Comparison of ENCODE assay signal across 9 mouse cellular contexts in genomic region chr13:29628607-29629006, GRCm38 (mm10).
DNase-seq lines count a peak whose midpoint lies in the region; ATAC-seq and TF ChIP-seq lines count a peak whose summit lies in the region.
"Had no signal": no experiment of that assay in that cellular context is flagged by ENCODE, and none has a peak within 500 bp of the region (broad histone marks: within the 10 kb centered on the region; RNA-seq: fewer than 3 reads in every experiment).

No protein-coding gene starts in this region.

- H3K9me3 ChIP-seq in forebrain, embryonic 14.5 days (replicated peaks; ENCODE audit: control insufficient read depth, low read length): no peaks in the 10 kb centered on the region
- H3K9me3 ChIP-seq in forebrain, postnatal 0 days (ENCODE audit: low read length): no peaks in the 10 kb centered on the region
- no peaks in the 10 kb centered on the region for H3K9me3 ChIP-seq in embryonic facial prominence, embryonic 13.5 days
- no peaks in the 10 kb centered on the region for H3K9me3 ChIP-seq in intestine, embryonic 16.5 days (ENCODE audit: control insufficient read depth, low read length)
- H3K9me3 ChIP-seq in neural tube, embryonic 15.5 days (replicated peaks): no peaks in the 10 kb centered on the region

- no peak for TF ChIP-seq CTCF in forebrain, postnatal 0 days (IDR thresholded peaks at IDR 0.05; ENCODE audit: low read depth)

- ATAC-seq in forebrain, embryonic 14.5 days: no peak
- ATAC-seq in forebrain, postnatal 0 days: no peak
- ATAC-seq in embryonic facial prominence, embryonic 13.5 days (ENCODE audit: insufficient number of reproducible peaks, insufficient read depth, low FRiP score, low TSS enrichment, low read depth): peak; percentile 37; the same call in 1 of the 2 replicates
- ATAC-seq in intestine, embryonic 16.5 days: peak; percentile 71
- peak; percentile 80 for ATAC-seq in megakaryocyte progenitor cell, adult 5-6 weeks (replicated peaks; ENCODE audit: poor library complexity)
- no peak for ATAC-seq in neural tube, embryonic 15.5 days (ENCODE audit: low FRiP score)

- no peak overlapping the region for H3K9ac ChIP-seq in forebrain, embryonic 14.5 days (ENCODE audit: low read length)
- H3K9ac ChIP-seq in forebrain, postnatal 0 days: no peak overlapping the region
- H3K9ac ChIP-seq in embryonic facial prominence, embryonic 13.5 days: no peak overlapping the region
- no peak overlapping the region for H3K9ac ChIP-seq in intestine, embryonic 16.5 days (ENCODE audit: low read depth, low read length)
- no peak overlapping the region for H3K9ac ChIP-seq in neural tube, embryonic 15.5 days (replicated peaks)

- 11% methylated on average over 5 of the region's 5 CpGs for WGBS in forebrain, embryonic 14.5 days
- 24% methylated on average over 5 of the region's 5 CpGs for WGBS in forebrain, postnatal 0 days
- WGBS in embryonic facial prominence, embryonic 13.5 days: 37% methylated on average over 5 of the region's 5 CpGs
- WGBS in intestine, embryonic 16.5 days: 51% methylated on average over 5 of the region's 5 CpGs
- WGBS in neural tube, embryonic 15.5 days: 48% methylated on average over 5 of the region's 5 CpGs

- peaks cover 5% of the 10 kb centered on the region for H3K4me1 ChIP-seq in forebrain, embryonic 14.5 days (ENCODE audit: control insufficient read depth, insufficient read depth, low read length)
- no peaks in the 10 kb centered on the region for H3K4me1 ChIP-seq in forebrain, postnatal 0 days (ENCODE audit: insufficient read depth)
- peaks cover 18% of the 10 kb centered on the region for H3K4me1 ChIP-seq in embryonic facial prominence, embryonic 13.5 days
- H3K4me1 ChIP-seq in intestine, embryonic 16.5 days (ENCODE audit: control insufficient read depth, insufficient read depth, low read length): no peaks in the 10 kb centered on the region
- H3K4me1 ChIP-seq in neural tube, embryonic 15.5 days: 0 out of 2 replicates have a peak, but pooled peaks cover 2% of the 10 kb centered on the region

- H3K4me3 ChIP-seq in forebrain, embryonic 14.5 days (ENCODE audit: low read depth, low read length): no peak overlapping the region
- no peak overlapping the region for H3K4me3 ChIP-seq in forebrain, postnatal 0 days (ENCODE audit: low read depth, low read length)
- H3K4me3 ChIP-seq in embryonic facial prominence, embryonic 13.5 days: no peak overlapping the region
- H3K4me3 ChIP-seq in intestine, embryonic 16.5 days (ENCODE audit: low read length): no peak overlapping the region
- H3K4me3 ChIP-seq in neural tube, embryonic 15.5 days (replicated peaks): no peak overlapping the region
- H3K4me3 ChIP-seq: erythroblast, embryonic 14.5 days had no signal

- H3K4me2 ChIP-seq in forebrain, embryonic 14.5 days (ENCODE audit: low read length): no peak overlapping the region
- no peak overlapping the region for H3K4me2 ChIP-seq in forebrain, postnatal 0 days (ENCODE audit: low read depth)
- no peak overlapping the region for H3K4me2 ChIP-seq in embryonic facial prominence, embryonic 13.5 days
- H3K4me2 ChIP-seq in intestine, embryonic 16.5 days (ENCODE audit: low read depth, low read length): peak overlapping the region; percentile 25; the same call in 1 of the 2 replicates
- H3K4me2 ChIP-seq in neural tube, embryonic 15.5 days: no peak overlapping the region

- peak; percentile 37 for DNase-seq in forebrain, embryonic 14.5 days (ENCODE audit: low spot score)
- no peak for DNase-seq in forebrain, postnatal 0 days
- no peak for DNase-seq in embryo, embryonic 10.5 days (ENCODE audit: low spot score)
- DNase-seq in natural killer cell, adult 2 months (ENCODE audit: low spot score in 2 of 2): no peak

- no peak overlapping the region for H3K27ac ChIP-seq in forebrain, embryonic 14.5 days (ENCODE audit: low read depth, low read length)
- no peak overlapping the region for H3K27ac ChIP-seq in forebrain, postnatal 0 days (ENCODE audit: low read depth, low read length)
- H3K27ac ChIP-seq in embryonic facial prominence, embryonic 13.5 days: 0 out of 2 replicates have a peak overlapping the region, but pooled peaks have one; percentile 22
- no peak overlapping the region for H3K27ac ChIP-seq in intestine, embryonic 16.5 days (ENCODE audit: low read length)
- H3K27ac ChIP-seq in neural tube, embryonic 15.5 days (replicated peaks): no peak overlapping the region

- H3K36me3 ChIP-seq in forebrain, embryonic 14.5 days (ENCODE audit: control insufficient read depth, insufficient read depth, low read length): no peaks in the 10 kb centered on the region
- H3K36me3 ChIP-seq in forebrain, postnatal 0 days (ENCODE audit: insufficient read depth): no peaks in the 10 kb centered on the region
- no peaks in the 10 kb centered on the region for H3K36me3 ChIP-seq in embryonic facial prominence, embryonic 13.5 days
- H3K36me3 ChIP-seq in intestine, embryonic 16.5 days (ENCODE audit: control insufficient read depth, insufficient read depth, low read length): no peaks in the 10 kb centered on the region
- H3K36me3 ChIP-seq in neural tube, embryonic 15.5 days: no peaks in the 10 kb centered on the region

- H3K27me3 ChIP-seq in forebrain, embryonic 14.5 days (replicated peaks; ENCODE audit: control insufficient read depth, insufficient read depth, low read length): no peaks in the 10 kb centered on the region
- H3K27me3 ChIP-seq in forebrain, postnatal 0 days (ENCODE audit: insufficient read depth, low read length): no peaks in the 10 kb centered on the region
- H3K27me3 ChIP-seq in embryonic facial prominence, embryonic 13.5 days: no peaks in the 10 kb centered on the region
- H3K27me3 ChIP-seq in intestine, embryonic 16.5 days (replicated peaks; ENCODE audit: control insufficient read depth, insufficient read depth, low read length): no peaks in the 10 kb centered on the region
- no peaks in the 10 kb centered on the region for H3K27me3 ChIP-seq in neural tube, embryonic 15.5 days (replicated peaks)

Comparison
In these comparisons a context has a peak if more than half of its experiments do, and no peak if none do; other contexts are left out.
1. ATAC-seq: peak in embryonic facial prominence, embryonic 13.5 days (single experiment), intestine, embryonic 16.5 days (single experiment) and megakaryocyte progenitor cell, adult 5-6 weeks (single experiment); none in forebrain, embryonic 14.5 days (single experiment), forebrain, postnatal 0 days (single experiment) and neural tube, embryonic 15.5 days (single experiment).